Mouse (Mus musculus): Measurements from ENCODE around the gene Gna12. TPM values are rescaled to one million over a fixed set of nuclear protein-coding genes. Genes with fewer than 3 reads are reported as not detected.

The Gna12 gene
- polyA plus RNA-seq (2015; fragmentation: Nextera tagmentation; extraction: Ambion mirVana), result 11.0 and 12.6 TPM in 2 replicates

GRCm38 (mm10) chr5:140830314-140831063 is at the start of gene Gna12:
Gene Gna12 (minus strand): TSS chr5:140830431.
- under 1% methylated on average over 34 of the region's 49 CpGs for WGBS
- Histone ChIP-seq H3K27ac (peak within 1 kb of the TSS; percentile 40), H3K4me3 (peak within 1 kb of the TSS; percentile 79), H3K36me3 (ENCODE audit: poor library complexity, severe bottlenecking) (no peaks in the 10 kb centered on the region), H3K4me1 (peaks cover 33% of the 10 kb centered on the region), H3K4me2 (peak within 1 kb of the TSS; percentile 97), H3K9ac (peak within 1 kb of the TSS; percentile 84), H3K9me3 (replicated peaks) (no peaks in the 10 kb centered on the region), H3K27me3 (no peaks in the 10 kb centered on the region)
- ATAC-seq, result peak; percentile 98

- ATAC-seq, result no peak
- H3K27ac ChIP-seq, result no peak overlapping the region
- no peak overlapping the region for H3K4me2 ChIP-seq
- no peaks in the 10 kb centered on the region for H3K4me1 ChIP-seq
- H3K27me3 ChIP-seq, result 0 out of 2 replicates have a peak, but pooled peaks cover 5% of the 10 kb centered on the region
- no peaks in the 10 kb centered on the region for H3K9me3 ChIP-seq (replicated peaks)
- H3K36me3 ChIP-seq (ENCODE audit: poor library complexity, severe bottlenecking), result no peaks in the 10 kb centered on the region
- no peak overlapping the region for H3K9ac ChIP-seq
- 68% methylated on average over 6 of the region's 6 CpGs for WGBS
- H3K4me3 ChIP-seq, result no peak overlapping the region
Measured at GRCm38 (mm10) chr5:140878644-140879043, 48.4 kb upstream of the Gna12 start.

- no peak overlapping the region for H3K9ac ChIP-seq
- H3K9me3 ChIP-seq (replicated peaks), result no peaks in the 10 kb centered on the region
- 82% methylated on average over 6 of the region's 6 CpGs for WGBS
- ATAC-seq, result no peak
- H3K4me2 ChIP-seq, result no peak overlapping the region
- H3K4me3 ChIP-seq, result no peak overlapping the region
- H3K4me1 ChIP-seq, result peaks cover 15% of the 10 kb centered on the region; the same call in 1 of the 2 replicates
- H3K27ac ChIP-seq, result no peak overlapping the region
- no peaks in the 10 kb centered on the region for H3K36me3 ChIP-seq (ENCODE audit: poor library complexity, severe bottlenecking)
- peaks cover 24% of the 10 kb centered on the region for H3K27me3 ChIP-seq
Measured at GRCm38 (mm10) chr5:140873736-140874307, 43.6 kb upstream of the Gna12 start.

GRCm38 (mm10) chr5:140873039-140873551 is 42.9 kb upstream of the Gna12 start:
- WGBS, result 31% methylated on average over 18 of the region's 18 CpGs
- H3K9ac ChIP-seq, result no peak overlapping the region
- no peak overlapping the region for H3K4me3 ChIP-seq
- H3K4me1 ChIP-seq, result peaks cover 15% of the 10 kb centered on the region; the same call in 1 of the 2 replicates
- peaks cover 24% of the 10 kb centered on the region for H3K27me3 ChIP-seq
- no peaks in the 10 kb centered on the region for H3K36me3 ChIP-seq (ENCODE audit: poor library complexity, severe bottlenecking)
- no peaks in the 10 kb centered on the region for H3K9me3 ChIP-seq (replicated peaks)
- ATAC-seq, result no peak
- peak overlapping the region; percentile 22 for H3K4me2 ChIP-seq
- H3K27ac ChIP-seq, result no peak overlapping the region

DNA sequence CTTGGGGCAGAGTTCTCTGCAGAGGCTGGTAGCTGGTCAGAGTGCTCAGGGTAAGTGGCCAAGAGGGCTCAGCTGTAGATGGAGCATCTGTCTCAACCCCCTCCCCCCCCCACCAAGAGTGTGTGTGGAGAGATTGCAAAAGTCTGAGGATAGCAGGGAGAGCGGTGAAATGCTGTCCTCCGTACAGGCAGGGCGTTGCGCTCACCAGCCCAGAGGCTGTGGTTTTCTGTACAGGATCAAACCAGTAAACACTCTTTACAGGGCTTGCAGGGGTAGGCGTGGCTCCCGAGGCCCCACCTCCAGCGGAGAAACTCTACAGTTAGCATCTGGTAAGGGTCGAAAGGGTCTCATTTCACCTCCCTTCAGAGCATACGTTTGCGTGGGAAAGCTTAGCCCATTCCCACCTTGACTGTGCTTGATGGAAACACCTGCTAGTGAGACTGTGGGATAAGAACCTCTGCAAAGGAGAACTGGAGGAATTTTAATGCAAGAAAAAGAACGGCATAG is 42.4 kb upstream of the Gna12 start:
- no peak for ATAC-seq
- 24% methylated on average over 11 of the region's 11 CpGs for WGBS
- peaks cover 24% of the 10 kb centered on the region for H3K27me3 ChIP-seq

GRCm38 (mm10) chr5:140871241-140871640 is 41.0 kb upstream of the Gna12 start:
- WGBS, result 74% methylated on average over 6 of the region's 6 CpGs
- H3K4me3 ChIP-seq, result no peak overlapping the region
- no peaks in the 10 kb centered on the region for H3K36me3 ChIP-seq (ENCODE audit: poor library complexity, severe bottlenecking)
- H3K9ac ChIP-seq, result no peak overlapping the region
- no peaks in the 10 kb centered on the region for H3K9me3 ChIP-seq (replicated peaks)
- H3K4me2 ChIP-seq, result no peak overlapping the region
- no peak overlapping the region for H3K27ac ChIP-seq
- ATAC-seq, result no peak
- H3K27me3 ChIP-seq, result peaks cover 24% of the 10 kb centered on the region
- H3K4me1 ChIP-seq, result peaks cover 15% of the 10 kb centered on the region; the same call in 1 of the 2 replicates

More for the DNA sequence above, 42.4 kb upstream of the Gna12 start:
- Histone ChIP-seq H3K4me2 (0 out of 2 replicates have a peak overlapping the region, but pooled peaks have one; percentile 22), H3K4me1 (peaks cover 15% of the 10 kb centered on the region; the same call in 1 of the 2 replicates), H3K9me3 (replicated peaks) (no peaks in the 10 kb centered on the region), H3K4me3 (no peak overlapping the region), H3K36me3 (ENCODE audit: poor library complexity, severe bottlenecking) (no peaks in the 10 kb centered on the region), H3K27ac (no peak overlapping the region), H3K9ac (no peak overlapping the region)

- WGBS, result 73% methylated on average over 2 of the region's 2 CpGs
- Histone ChIP-seq H3K27me3 (peaks cover 22% of the 10 kb centered on the region), H3K4me3 (no peak overlapping the region), H3K27ac (no peak overlapping the region), H3K9me3 (replicated peaks) (no peaks in the 10 kb centered on the region), H3K9ac (no peak overlapping the region), H3K36me3 (ENCODE audit: poor library complexity, severe bottlenecking) (no peaks in the 10 kb centered on the region), H3K4me2 (no peak overlapping the region), H3K4me1 (peaks cover 15% of the 10 kb centered on the region; the same call in 1 of the 2 replicates)
- ATAC-seq, result no peak
Measured at GRCm38 (mm10) chr5:140869034-140869433, 38.8 kb upstream of the Gna12 start.

DNA sequence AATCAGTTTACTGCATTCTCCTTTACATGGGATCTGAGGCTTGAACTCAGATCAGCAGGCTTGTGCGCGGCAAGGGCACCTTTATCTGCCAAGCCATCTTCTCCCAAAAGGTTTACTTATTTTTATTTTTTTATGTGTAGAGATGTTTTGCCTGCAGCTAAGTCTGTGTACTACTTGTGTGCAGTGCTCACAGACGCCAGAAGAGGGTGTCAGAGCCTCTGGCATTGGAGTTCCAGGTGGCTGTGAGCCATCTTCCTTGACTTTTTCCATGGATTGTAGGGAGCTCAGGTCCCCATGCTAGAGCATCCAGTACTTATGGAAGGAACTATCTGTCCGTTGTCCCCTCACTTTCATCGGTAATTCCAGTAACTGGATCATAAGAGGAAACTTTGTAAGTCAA is 29.5 kb upstream of the Gna12 start:
- Histone ChIP-seq H3K36me3 (ENCODE audit: poor library complexity, severe bottlenecking) (no peaks in the 10 kb centered on the region), H3K9ac (no peak overlapping the region), H3K27me3 (no peaks in the 10 kb centered on the region), H3K27ac (no peak overlapping the region), H3K4me2 (no peak overlapping the region), H3K9me3 (replicated peaks) (no peaks in the 10 kb centered on the region), H3K4me1 (peaks cover 6% of the 10 kb centered on the region; the same call in 1 of the 2 replicates), H3K4me3 (no peak overlapping the region)
- no peak for ATAC-seq
- 84% methylated on average over 5 of the region's 5 CpGs for WGBS

DNA sequence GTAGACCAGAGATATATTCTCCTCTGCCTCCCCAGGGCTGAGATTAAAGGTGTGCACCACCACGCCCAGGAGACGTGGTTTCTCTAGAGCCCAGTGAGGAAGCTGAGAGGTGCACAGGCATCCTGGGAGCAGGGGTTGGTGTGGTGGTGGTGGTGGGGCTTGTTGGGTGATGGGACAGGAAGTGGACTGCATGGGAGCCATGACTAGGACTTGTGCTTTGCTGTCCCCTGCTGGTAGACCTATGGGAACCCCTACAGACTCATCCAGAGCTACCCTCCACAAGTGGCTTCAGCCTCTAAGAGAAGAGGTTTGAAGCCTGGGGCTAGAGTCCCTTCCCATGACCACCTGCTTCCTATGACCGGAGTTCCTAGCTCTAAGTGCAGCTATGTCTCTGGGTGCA is 28.1 kb upstream of the Gna12 start:
- no peak overlapping the region for H3K4me2 ChIP-seq
- WGBS, result 85% methylated on average over 3 of the region's 3 CpGs
- no peak overlapping the region for H3K4me3 ChIP-seq
- H3K4me1 ChIP-seq, result peaks cover 6% of the 10 kb centered on the region; the same call in 1 of the 2 replicates
- no peaks in the 10 kb centered on the region for H3K27me3 ChIP-seq
- H3K27ac ChIP-seq, result no peak overlapping the region
- H3K9ac ChIP-seq, result no peak overlapping the region
- no peaks in the 10 kb centered on the region for H3K9me3 ChIP-seq (replicated peaks)
- no peaks in the 10 kb centered on the region for H3K36me3 ChIP-seq (ENCODE audit: poor library complexity, severe bottlenecking)
- ATAC-seq, result no peak

DNA sequence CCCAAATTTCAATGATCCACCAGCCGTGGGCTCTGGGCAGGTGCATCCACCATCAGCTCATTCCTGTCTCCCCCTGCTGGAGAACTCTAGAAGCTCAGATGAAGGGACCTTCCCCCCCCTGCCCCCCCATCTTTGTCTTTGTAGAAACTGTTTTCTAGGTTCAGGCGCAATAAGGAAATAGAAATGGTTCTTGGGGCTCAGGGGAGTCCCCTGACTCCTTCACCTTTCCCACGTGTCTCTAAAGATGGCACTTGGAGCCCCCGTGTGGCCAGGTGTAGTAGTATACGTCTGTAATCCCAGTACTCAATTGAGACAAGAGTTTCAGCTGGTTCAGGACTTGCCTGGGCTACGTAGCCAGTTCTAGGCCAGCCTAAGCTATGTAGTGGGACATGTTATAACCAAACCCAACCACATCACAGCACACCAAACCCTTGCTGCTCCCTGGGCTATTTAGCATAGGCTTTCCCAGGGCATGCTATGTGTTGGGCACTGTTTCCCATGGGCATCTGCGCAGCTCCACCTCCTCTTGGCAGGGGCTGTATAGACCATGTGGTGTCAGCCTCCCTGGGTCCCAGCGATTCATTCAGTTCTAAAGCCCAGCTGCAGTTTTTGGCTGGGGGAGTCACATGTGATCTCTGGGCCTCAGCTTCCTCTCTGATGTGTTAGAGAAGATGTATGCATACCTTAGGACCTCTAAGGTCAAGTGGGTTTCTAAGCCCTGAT is 27.4 kb upstream of the Gna12 start:
- Histone ChIP-seq H3K9ac (no peak overlapping the region), H3K4me2 (no peak overlapping the region), H3K9me3 (replicated peaks) (no peaks in the 10 kb centered on the region), H3K4me1 (peaks cover 6% of the 10 kb centered on the region; the same call in 1 of the 2 replicates), H3K36me3 (ENCODE audit: poor library complexity, severe bottlenecking) (no peaks in the 10 kb centered on the region), H3K27ac (no peak overlapping the region), H3K4me3 (no peak overlapping the region), H3K27me3 (no peaks in the 10 kb centered on the region)
- WGBS, result 56% methylated on average over 8 of the region's 8 CpGs
- no peak for ATAC-seq

DNA sequence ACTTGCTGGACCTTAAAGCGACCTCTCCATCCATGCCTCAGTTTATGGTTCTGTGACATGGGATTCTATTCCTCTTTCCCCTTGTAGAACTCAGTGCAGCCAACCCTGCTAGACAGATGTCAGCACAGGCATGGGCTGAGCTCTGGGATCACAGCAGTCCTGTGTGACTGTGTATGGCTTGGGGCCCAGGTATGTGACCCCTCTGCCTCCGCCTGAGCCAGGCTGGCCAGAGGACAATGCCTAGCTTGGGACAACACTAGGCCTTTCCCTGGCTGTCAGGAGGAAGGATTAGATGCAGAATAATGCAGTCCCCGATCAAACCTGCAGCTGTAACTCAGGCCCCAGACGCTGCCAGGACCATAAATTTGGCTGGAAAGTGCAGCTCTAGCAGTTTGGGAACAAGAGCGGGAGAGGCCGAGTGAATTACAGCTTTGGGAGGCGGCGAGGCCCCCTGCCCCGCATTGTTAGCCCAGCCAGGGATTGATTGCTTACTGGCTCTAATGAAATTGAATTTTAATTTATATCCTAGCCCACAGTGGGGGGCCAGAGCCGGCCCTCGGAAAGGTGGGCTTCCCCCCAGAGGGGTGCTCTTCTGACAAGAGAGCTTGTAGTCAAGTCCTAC is 25.8 kb upstream of the Gna12 start:
- no peak overlapping the region for H3K4me2 ChIP-seq
- ATAC-seq, result no peak
- no peaks in the 10 kb centered on the region for H3K27me3 ChIP-seq
- H3K9ac ChIP-seq, result no peak overlapping the region
- H3K9me3 ChIP-seq (replicated peaks), result 0 out of 2 replicates have a peak, but pooled peaks cover 2% of the 10 kb centered on the region
- H3K4me1 ChIP-seq, result peaks cover 6% of the 10 kb centered on the region; the same call in 1 of the 2 replicates
- H3K36me3 ChIP-seq (ENCODE audit: poor library complexity, severe bottlenecking), result no peaks in the 10 kb centered on the region
- no peak overlapping the region for H3K27ac ChIP-seq
- H3K4me3 ChIP-seq, result no peak overlapping the region
- 51% methylated on average over 11 of the region's 11 CpGs for WGBS
